Mouse (Mus musculus): ENCODE measurements around the gene Gapdhs. TPM values are rescaled to one million over a fixed set of nuclear protein-coding genes. Genes with fewer than 3 reads are reported as not detected.
"Not testable (repeated sequence)": the region's sequence is repeated elsewhere in the genome, so short reads cannot be mapped to it uniquely, and the experiment has no call there.

The Gapdhs gene
- polyA plus RNA-seq, 1 experiment from 2014 or later, result 0.59 TPM

DNA sequence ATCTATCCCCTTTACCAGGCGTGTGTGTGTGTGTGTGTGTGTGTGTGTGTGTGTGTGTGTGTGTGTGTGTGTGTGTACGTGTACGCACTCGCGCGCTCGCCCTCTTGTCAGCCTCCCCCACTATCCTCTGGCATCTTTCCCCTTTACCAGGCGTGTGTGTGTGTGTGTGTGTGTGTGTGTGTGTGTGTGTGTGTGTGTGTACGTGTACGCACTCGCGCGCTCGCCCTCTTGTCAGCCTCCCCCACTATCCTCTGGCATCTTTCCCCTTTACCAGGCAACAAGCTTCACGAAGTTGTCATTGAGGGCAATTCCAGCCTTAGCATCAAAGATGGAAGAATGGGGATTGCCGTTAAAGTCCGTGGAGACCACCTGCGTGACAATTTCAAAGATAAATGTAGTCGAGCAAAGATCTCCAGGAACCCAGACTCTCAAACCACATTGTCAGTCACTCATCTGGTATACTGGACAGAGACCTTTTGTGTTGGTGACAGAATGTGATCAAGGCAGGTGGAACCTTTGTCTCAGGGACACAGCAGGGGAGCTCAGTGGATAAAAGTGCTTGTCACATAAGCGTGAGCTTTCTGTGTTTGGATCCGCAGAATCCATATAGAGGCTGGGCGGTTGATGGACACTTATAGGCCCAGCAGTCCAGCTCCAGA, 13.3 kb downstream of the Gapdhs start:
- peak overlapping the region; percentile 91 for H3K27ac ChIP-seq (replicated peaks)
- not testable (repeated sequence) for H3K9me3 ChIP-seq; DNase-seq (ENCODE audit: low spot score); H3K27me3 ChIP-seq (replicated peaks; ENCODE audit: low read depth, poor library complexity, severe bottlenecking)
- peaks cover 61% of the 10 kb centered on the region for H3K36me3 ChIP-seq (replicated peaks)
- WGBS, result 21% methylated on average over 20 of the region's 22 CpGs
- H3K4me1 ChIP-seq, result peaks cover 30% of the 10 kb centered on the region
- H3K4me3 ChIP-seq, result peak overlapping the region; percentile 84

DNA sequence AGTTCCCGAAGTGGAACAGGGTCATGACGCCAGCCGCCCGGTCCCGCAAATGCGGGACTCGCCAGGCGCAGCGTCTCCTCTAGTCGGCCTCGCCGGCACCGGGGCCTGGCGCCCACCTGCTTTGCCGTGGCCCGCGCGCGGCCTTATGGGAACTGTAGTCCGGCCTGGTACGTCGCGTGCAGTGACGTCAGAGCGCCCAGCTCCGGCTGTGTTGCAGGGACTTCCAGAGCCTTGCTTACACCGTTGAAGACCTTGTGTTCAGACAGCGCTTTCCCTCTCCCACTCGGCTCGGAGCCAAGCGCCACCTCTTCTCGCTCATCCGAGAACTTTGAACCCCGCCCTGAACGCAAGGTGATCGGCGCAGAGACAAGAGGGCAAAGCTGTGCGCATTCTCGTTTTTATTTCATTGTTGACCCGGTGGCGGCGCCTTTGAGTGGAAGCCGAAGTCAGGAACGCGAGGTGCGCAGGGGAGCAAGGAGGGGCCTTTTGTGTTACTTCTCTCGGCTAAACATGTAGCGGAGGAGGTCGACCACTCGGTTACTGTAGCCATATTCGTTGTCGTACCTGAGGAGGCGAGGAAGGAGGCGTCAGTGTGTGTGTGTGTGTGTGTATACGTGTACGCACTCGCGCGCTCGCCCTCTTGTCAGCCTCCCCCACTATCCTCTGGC, 14.0 kb downstream of the Gapdhs start, which contains the start of gene Tmem147:
Tmem147 (minus strand) TSS at position 145 of the 668 bp plus-strand sequence.
- under 1% methylated on average over 60 of the region's 60 CpGs for WGBS
- H3K36me3 ChIP-seq (replicated peaks), result peaks cover 56% of the 10 kb centered on the region

DNA sequence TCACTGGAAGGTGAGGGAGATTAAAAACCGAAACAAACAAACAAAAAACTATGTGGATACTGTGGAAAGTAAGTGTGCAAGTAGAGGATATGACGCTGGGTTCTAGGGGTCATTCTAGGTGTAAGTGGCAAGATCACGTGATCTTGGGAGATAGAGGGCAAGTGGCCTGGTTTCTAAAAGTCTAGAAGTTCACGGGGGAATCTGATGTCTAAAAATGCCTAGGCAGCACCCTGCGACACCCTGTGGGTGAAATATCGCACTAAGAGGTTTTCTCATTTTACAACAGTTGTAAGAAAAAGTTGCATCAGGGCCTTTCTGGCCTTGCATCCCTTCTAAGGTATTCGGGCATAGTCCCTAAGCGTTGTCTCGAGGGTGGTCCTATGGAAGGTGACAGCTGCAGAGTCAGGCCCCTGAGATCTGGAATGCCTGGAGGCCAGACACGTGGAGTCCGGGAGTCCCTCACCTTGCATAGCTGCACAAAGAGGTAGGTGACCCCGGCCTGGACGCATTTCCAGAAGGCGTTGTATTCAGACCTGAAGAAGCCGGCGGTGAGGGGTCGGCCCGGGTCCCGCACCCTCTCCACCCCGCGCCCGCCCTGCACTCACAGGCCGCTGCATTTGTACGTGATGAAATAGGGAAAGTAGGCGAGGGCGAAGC, 14.6 kb downstream of the Gapdhs start:
- H3K4me1 ChIP-seq, result peaks cover 43% of the 10 kb centered on the region
- H3K4me3 ChIP-seq, result peak overlapping the region; percentile 84
- DNase-seq (ENCODE audit: low spot score), result no peak
- peak overlapping the region; percentile 91 for H3K27ac ChIP-seq (replicated peaks)
- H3K9me3 ChIP-seq, result no peaks in the 10 kb centered on the region
- H3K27me3 ChIP-seq (replicated peaks; ENCODE audit: low read depth, poor library complexity, severe bottlenecking), result no peaks in the 10 kb centered on the region
- H3K36me3 ChIP-seq (replicated peaks), result peaks cover 49% of the 10 kb centered on the region
- WGBS, result 9% methylated on average over 26 of the region's 26 CpGs

More for the DNA sequence above, 14.0 kb downstream of the Gapdhs start, which contains the start of gene Tmem147:
- H3K27me3 ChIP-seq (replicated peaks; ENCODE audit: low read depth, poor library complexity, severe bottlenecking), result no peaks in the 10 kb centered on the region
- peak within 1 kb of the TSS; percentile 91 for H3K27ac ChIP-seq (replicated peaks)
- H3K9me3 ChIP-seq, result no peaks in the 10 kb centered on the region
- peak within 1 kb of the TSS; percentile 84 for H3K4me3 ChIP-seq
- H3K4me1 ChIP-seq, result peaks cover 37% of the 10 kb centered on the region
- peak; percentile 96 for DNase-seq (ENCODE audit: low spot score)

DNA sequence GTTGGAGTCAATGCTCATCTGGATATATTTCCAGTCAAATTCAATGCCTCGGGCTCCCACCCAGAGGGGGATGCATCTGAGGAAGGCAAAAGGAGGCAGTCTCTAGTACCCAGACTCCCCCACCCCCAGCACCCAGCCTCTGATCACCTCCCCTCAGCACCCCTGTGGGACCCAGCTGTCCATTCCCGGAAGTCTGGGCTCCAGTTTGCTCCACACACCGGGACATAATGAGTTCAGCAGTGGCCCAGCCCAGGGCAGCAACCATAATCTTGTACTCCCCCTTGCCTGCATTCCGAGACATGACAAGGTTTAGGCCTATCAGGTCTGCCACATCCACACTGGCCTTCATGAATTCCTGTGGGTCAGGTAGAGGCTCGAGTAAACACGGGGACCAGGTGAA, 15.3 kb downstream of the Gapdhs start:
- no peak for DNase-seq (ENCODE audit: low spot score)
- H3K27me3 ChIP-seq (replicated peaks; ENCODE audit: low read depth, poor library complexity, severe bottlenecking), result no peaks in the 10 kb centered on the region
- no peaks in the 10 kb centered on the region for H3K9me3 ChIP-seq
- H3K36me3 ChIP-seq (replicated peaks), result peaks cover 42% of the 10 kb centered on the region
- peak overlapping the region; percentile 84 for H3K4me3 ChIP-seq
- peaks cover 48% of the 10 kb centered on the region for H3K4me1 ChIP-seq
- 85% methylated on average over 6 of the region's 6 CpGs for WGBS
- 0 out of 2 replicates have a peak overlapping the region, but pooled peaks have one; percentile 91 for H3K27ac ChIP-seq (replicated peaks)

DNA sequence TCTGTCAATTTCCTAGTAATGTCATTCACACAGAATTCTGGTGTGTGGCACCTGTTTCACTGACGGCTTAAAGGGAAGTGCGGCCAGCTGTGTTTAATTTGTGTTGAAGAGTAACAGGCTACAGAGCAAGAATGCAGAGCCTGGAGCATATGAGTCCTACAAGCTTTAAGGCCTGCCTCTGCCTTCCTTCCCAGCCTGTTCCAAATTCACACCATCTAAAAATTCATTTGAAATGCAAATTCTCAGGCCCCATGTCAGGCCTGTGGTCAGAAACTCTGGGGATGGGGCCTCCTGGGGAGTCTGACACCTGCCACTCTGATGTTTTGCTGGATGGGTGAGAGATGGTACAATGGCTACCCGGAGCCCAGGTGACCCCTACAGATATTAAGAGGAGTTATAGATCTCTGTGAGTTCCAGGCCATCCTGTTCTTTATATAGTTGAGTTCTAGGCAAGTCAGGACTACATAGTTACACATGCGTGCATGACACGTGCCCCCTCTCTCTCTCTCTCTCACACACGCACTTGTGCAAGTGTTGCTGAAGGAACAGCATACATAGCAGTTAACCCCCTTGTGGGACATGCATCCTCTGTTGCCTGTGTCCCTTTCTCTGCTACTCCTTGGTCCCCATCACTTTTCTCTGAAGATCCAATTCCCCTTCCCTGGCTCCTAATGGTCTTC, 20.1 kb downstream of the Gapdhs start:
- H3K27ac ChIP-seq (replicated peaks), result no peak overlapping the region
- H3K4me1 ChIP-seq, result peaks cover 37% of the 10 kb centered on the region
- H3K4me3 ChIP-seq, result no peak overlapping the region
- DNase-seq (ENCODE audit: low spot score), result no peak
- no peaks in the 10 kb centered on the region for H3K9me3 ChIP-seq
- peaks cover 21% of the 10 kb centered on the region for H3K36me3 ChIP-seq (replicated peaks)
- 69% methylated on average over 6 of the region's 6 CpGs for WGBS
- H3K27me3 ChIP-seq (replicated peaks; ENCODE audit: low read depth, poor library complexity, severe bottlenecking), result peaks cover 22% of the 10 kb centered on the region

DNA sequence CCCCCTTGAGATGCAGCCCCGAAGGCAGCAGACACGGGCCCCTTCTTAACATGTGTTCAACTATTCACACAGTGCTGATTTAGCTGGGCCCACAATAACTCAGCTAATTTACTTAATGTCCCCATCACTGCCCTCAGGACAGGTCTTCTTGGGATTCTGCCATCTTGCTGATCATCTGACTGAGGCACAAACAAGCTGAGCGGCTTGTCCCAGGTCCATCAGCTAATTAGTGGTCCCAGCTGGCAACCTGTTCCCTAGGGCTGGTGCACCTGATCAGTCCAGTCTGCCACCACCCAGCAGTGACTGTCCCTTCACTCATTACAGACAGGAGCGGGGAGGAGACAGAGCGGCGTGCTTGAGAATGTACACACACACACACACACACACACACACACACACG, 22.2 kb downstream of the Gapdhs start:
- peaks cover 44% of the 10 kb centered on the region for H3K27me3 ChIP-seq (replicated peaks; ENCODE audit: low read depth, poor library complexity, severe bottlenecking)
- no peak overlapping the region for H3K4me3 ChIP-seq
- 81% methylated on average over 7 of the region's 7 CpGs for WGBS
- peaks cover 41% of the 10 kb centered on the region for H3K4me1 ChIP-seq
- H3K9me3 ChIP-seq, result no peaks in the 10 kb centered on the region
- no peak for DNase-seq (ENCODE audit: low spot score)
- peaks cover 5% of the 10 kb centered on the region; the same call in 1 of the 2 replicates for H3K36me3 ChIP-seq (replicated peaks)
- no peak overlapping the region for H3K27ac ChIP-seq (replicated peaks)

DNA sequence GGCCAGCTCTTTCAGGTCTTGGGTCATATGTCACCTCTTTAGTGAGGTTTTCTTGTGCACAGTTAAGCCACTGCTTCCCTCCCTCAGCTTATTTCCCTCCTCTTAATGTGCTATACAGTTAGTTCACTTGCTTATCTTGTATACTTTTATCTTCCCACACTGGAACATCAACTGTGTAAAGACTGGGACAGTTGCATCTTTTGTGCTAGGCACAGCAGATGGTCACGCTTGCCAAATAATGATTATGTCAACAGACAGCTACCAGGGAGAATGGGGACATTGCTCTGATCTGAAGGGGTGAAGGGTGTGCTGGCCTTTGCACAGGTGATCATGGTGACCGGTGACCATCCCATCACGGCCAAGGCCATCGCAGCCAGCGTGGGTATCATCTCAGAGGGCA, 23.8 kb downstream of the Gapdhs start:
- Histone ChIP-seq H3K4me1 (peaks cover 28% of the 10 kb centered on the region), H3K27me3 (replicated peaks; ENCODE audit: low read depth, poor library complexity, severe bottlenecking) (peaks cover 60% of the 10 kb centered on the region), H3K36me3 (replicated peaks) (no peaks in the 10 kb centered on the region), H3K9me3 (no peaks in the 10 kb centered on the region), H3K4me3 (no peak overlapping the region), H3K27ac (replicated peaks) (no peak overlapping the region)
- no peak for DNase-seq (ENCODE audit: low spot score)
- WGBS, result 94% methylated on average over 5 of the region's 5 CpGs

DNA sequence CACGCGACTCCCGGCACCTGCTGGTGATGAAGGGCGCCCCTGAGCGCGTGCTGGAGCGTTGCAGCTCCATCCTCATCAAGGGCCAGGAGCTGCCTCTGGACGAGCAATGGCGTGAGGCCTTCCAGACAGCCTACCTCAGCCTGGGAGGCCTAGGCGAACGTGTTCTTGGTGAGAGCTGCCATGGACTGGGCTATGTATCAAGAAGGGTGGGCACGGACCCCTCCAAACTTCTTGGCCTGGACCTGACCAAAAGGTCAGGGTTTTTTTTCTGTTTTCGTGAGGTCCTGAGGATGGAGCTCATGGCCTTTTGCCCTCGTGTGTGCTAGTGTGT, 25.8 kb downstream of the Gapdhs start:
- no peaks in the 10 kb centered on the region for H3K9me3 ChIP-seq
- no peak for DNase-seq (ENCODE audit: low spot score)
- peak overlapping the region; percentile 50 for H3K4me3 ChIP-seq
- H3K36me3 ChIP-seq (replicated peaks), result no peaks in the 10 kb centered on the region
- peaks cover 12% of the 10 kb centered on the region for H3K4me1 ChIP-seq
- WGBS, result 9% methylated on average over 14 of the region's 14 CpGs
- no peak overlapping the region for H3K27ac ChIP-seq (replicated peaks)
- peaks cover 60% of the 10 kb centered on the region for H3K27me3 ChIP-seq (replicated peaks; ENCODE audit: low read depth, poor library complexity, severe bottlenecking)

DNA sequence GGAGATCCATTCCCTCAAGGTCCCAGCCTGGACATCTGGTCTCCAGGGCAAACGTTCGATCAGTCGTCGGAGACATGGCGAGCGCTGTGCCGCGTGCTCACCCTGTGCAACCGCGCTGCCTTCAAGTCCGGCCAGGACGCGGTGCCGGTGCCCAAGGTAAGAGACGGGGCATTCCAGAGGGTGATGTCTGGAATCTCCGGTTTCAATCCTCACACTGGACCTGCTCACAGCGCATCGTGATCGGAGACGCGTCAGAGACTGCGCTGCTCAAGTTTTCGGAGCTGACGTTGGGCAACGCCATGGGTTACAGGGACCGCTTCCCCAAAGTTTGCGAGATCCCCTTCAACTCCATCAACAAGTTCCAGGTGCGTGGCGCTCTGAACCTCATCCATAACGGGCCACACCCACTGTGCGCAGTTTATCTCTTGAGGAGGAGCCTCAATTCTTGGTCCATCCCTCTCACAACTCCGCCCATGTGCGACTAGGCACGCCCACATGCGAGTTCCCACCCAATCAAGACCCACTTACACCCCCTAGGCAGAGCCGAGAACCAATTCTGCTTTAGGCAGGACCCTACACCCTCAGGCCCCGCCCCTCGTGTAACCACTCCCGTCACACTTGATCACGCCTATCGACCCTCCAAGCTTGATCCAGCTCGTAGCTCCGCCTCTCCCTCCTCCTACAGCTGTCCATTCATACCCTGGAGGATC, 26.3 kb downstream of the Gapdhs start:
- no peaks in the 10 kb centered on the region for H3K36me3 ChIP-seq (replicated peaks)
- H3K27ac ChIP-seq (replicated peaks), result no peak overlapping the region

DNA sequence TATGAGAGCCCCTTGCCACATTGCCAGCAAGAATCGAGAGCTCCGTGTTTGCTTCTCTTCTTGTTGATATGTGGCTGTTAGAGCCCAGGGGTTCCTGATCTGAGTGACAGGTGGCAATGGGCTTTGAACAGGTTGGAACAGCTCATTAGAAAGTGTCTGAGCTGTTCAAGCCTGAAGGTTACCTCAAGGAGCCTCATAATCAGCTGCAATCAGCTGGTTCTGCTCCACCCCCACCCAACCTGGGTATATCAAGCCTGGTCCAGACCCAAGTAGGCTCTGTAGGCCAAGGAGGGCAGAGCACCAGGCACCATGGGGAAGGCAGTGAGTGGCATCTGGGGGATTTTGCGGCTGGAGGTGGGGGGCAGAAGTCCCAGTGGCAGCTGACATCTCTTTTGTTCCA, 31.5 kb downstream of the Gapdhs start, which contains the start of gene Atp4a:
Atp4a (plus strand) TSS at position 268 of the 400 bp plus-strand sequence.
- Histone ChIP-seq H3K4me1 (peaks cover 3% of the 10 kb centered on the region), H3K4me3 (no peak within 1 kb of the TSS), H3K9me3 (no peaks in the 10 kb centered on the region), H3K27ac (replicated peaks) (no peak within 1 kb of the TSS), H3K36me3 (replicated peaks) (no peaks in the 10 kb centered on the region), H3K27me3 (replicated peaks; ENCODE audit: low read depth, poor library complexity, severe bottlenecking) (peaks cover 23% of the 10 kb centered on the region)
- no peak for DNase-seq (ENCODE audit: low spot score)
- 86% methylated on average over 3 of the region's 3 CpGs for WGBS

More for the DNA sequence above, 26.3 kb downstream of the Gapdhs start:
- Histone ChIP-seq H3K9me3 (no peaks in the 10 kb centered on the region), H3K4me1 (peaks cover 12% of the 10 kb centered on the region), H3K27me3 (replicated peaks; ENCODE audit: low read depth, poor library complexity, severe bottlenecking) (peaks cover 60% of the 10 kb centered on the region), H3K4me3 (peak overlapping the region; percentile 50)
- 2% methylated on average over 43 of the region's 43 CpGs for WGBS
- DNase-seq (ENCODE audit: low spot score), result peak; percentile 90

DNA sequence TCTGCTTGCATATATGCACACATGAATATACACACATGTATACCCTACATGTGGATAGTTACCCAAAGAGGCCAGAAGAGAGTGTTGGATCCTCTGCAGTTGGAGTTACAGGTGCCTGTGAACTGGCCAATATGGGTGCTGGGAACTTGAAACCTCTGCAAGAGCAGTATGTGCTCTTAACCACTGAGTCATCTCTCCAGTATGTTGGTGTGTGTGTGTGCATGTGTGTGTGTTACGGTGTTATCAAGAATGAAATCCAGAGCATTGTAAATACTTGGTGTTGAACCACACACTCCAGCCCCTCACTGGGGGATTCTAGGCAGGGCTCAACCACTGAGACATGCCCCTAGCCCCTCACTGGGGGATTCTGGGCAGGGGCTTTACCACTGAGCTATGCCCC, 36.0 kb downstream of the Gapdhs start:
- H3K4me3 ChIP-seq, result no peak overlapping the region
- H3K9me3 ChIP-seq, result no peaks in the 10 kb centered on the region
- WGBS, result 97% methylated on average over 1 of the region's 1 CpGs
- no peak overlapping the region for H3K27ac ChIP-seq (replicated peaks)
- no peaks in the 10 kb centered on the region for H3K27me3 ChIP-seq (replicated peaks; ENCODE audit: low read depth, poor library complexity, severe bottlenecking)
- no peaks in the 10 kb centered on the region for H3K36me3 ChIP-seq (replicated peaks)
- DNase-seq (ENCODE audit: low spot score), result no peak
- no peaks in the 10 kb centered on the region for H3K4me1 ChIP-seq
